Mouse (Mus musculus): ENCODE results near the gene Nav2.

Nav2 gene

GRCm38 (mm10) chr7:49288186-49288585 is 379.7 kb downstream of the Nav2 start:
- no peak for TF ChIP-seq CTCF (conservative IDR thresholded peaks at IDR 0.05; ENCODE audit: low read length)
- TF ChIP-seq POU5F1 (IDR thresholded peaks at IDR 0.05; ENCODE audit: borderline replicate concordance, low read length), result no peak
- TF ChIP-seq NANOG (IDR thresholded peaks at IDR 0.05; ENCODE audit: borderline replicate concordance, low read length), result no peak
- Histone ChIP-seq H3K36me3 (ENCODE audit: insufficient read depth, low read length) (no peaks in the 10 kb centered on the region), H3K9me3 (ENCODE audit: low read length) (peaks cover 8% of the 10 kb centered on the region), H3K4me1 (replicated peaks; ENCODE audit: low read depth, low read length) (peaks cover 24% of the 10 kb centered on the region), H3K27me3 (ENCODE audit: insufficient read depth, low read length) (no peaks in the 10 kb centered on the region), H3K4me3 (replicated peaks; ENCODE audit: low read length) (no peak overlapping the region)

GRCm38 (mm10) chr7:49290308-49290707 is 381.8 kb downstream of the Nav2 start:
- TF ChIP-seq POU5F1 (IDR thresholded peaks at IDR 0.05; ENCODE audit: borderline replicate concordance, low read length), result no peak
- TF ChIP-seq NANOG (IDR thresholded peaks at IDR 0.05; ENCODE audit: borderline replicate concordance, low read length), result no peak
- TF ChIP-seq CTCF (conservative IDR thresholded peaks at IDR 0.05; ENCODE audit: low read length), result no peak
- Histone ChIP-seq H3K27me3 (ENCODE audit: insufficient read depth, low read length) (no peaks in the 10 kb centered on the region; the same call in 1 of the 2 replicates), H3K4me1 (replicated peaks; ENCODE audit: low read depth, low read length) (peaks cover 20% of the 10 kb centered on the region), H3K36me3 (ENCODE audit: insufficient read depth, low read length) (no peaks in the 10 kb centered on the region), H3K9me3 (ENCODE audit: low read length) (peaks cover 8% of the 10 kb centered on the region), H3K4me3 (replicated peaks; ENCODE audit: low read length) (no peak overlapping the region)

DNA sequence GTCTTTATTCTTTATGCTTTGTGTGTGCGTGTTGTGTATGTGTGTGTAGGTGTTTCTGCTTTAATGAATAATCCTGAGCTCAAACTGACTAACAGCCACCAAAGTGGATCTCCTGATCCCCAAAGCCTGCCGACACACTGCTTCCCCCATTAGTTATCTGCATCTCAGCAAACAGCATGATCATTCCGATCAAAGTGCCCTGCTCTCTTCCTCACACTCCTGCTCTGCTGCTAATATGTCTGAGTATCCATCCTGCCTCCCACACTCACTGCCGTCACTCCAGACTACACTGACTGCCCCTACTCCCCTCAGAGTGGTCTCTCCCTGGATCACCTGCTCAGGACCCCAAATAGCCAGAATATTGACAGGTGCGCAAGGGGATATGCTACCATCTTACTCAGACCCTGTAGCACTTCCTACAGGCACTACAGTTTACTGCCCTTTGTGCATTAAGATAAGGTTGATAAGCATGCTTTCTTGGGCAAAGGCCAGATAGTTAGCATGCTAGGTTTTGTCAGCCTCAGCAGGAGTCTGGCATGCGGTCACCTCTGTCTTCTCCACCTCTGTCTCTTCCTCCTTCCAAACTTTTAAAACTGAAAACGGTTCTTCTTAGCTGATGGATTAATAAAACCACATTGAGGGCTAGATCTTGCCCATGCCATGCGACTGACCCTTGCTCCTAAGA is 382.8 kb downstream of the Nav2 start:
- Histone ChIP-seq H3K9me3 (ENCODE audit: low read length) (peaks cover 8% of the 10 kb centered on the region), H3K27me3 (ENCODE audit: insufficient read depth, low read length) (peaks cover 4% of the 10 kb centered on the region; the same call in 1 of the 2 replicates), H3K4me1 (replicated peaks; ENCODE audit: low read depth, low read length) (peaks cover 20% of the 10 kb centered on the region), H3K36me3 (ENCODE audit: insufficient read depth, low read length) (no peaks in the 10 kb centered on the region), H3K4me3 (replicated peaks; ENCODE audit: low read length) (no peak overlapping the region)
- TF ChIP-seq CTCF (conservative IDR thresholded peaks at IDR 0.05; ENCODE audit: low read length) (no peak), POU5F1 (IDR thresholded peaks at IDR 0.05; ENCODE audit: borderline replicate concordance, low read length) (no peak), NANOG (IDR thresholded peaks at IDR 0.05; ENCODE audit: borderline replicate concordance, low read length) (no peak)

- Histone ChIP-seq H3K4me3 (replicated peaks; ENCODE audit: low read length) (no peak overlapping the region), H3K9me3 (ENCODE audit: low read length) (peaks cover 5% of the 10 kb centered on the region), H3K27me3 (ENCODE audit: insufficient read depth, low read length) (peaks cover 20% of the 10 kb centered on the region), H3K36me3 (ENCODE audit: insufficient read depth, low read length) (no peaks in the 10 kb centered on the region), H3K4me1 (replicated peaks; ENCODE audit: low read depth, low read length) (peaks cover 10% of the 10 kb centered on the region)
- no peak for TF ChIP-seq CTCF (conservative IDR thresholded peaks at IDR 0.05; ENCODE audit: low read length)
Observed at GRCm38 (mm10) chr7:49297148-49297547, 388.6 kb downstream of the Nav2 start.

DNA sequence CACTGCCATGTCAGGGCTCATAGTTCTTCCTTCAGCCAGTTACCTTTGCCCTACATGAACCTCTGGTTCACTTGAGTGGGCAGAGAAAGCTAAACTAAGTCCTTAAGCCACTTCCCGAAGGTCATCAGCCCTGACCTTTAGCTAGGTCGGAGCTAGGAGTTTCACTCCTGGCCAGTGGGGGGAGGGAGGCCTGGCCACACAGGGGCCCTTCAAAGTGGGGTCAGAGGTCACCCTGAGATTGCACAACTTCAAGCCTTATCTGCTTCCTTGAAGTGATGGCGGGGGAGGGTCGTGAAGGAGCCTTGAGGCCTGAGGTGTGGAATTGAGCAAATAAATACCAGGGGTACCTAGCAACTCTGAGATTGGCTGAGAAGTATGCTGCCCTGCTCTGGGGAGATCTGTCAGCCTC is 389.9 kb downstream of the Nav2 start:
- no peaks in the 10 kb centered on the region for H3K36me3 ChIP-seq (ENCODE audit: insufficient read depth, low read length)
- TF ChIP-seq CTCF (conservative IDR thresholded peaks at IDR 0.05; ENCODE audit: low read length), result no peak
- no peak for TF ChIP-seq POU5F1 (IDR thresholded peaks at IDR 0.05; ENCODE audit: borderline replicate concordance, low read length)
- TF ChIP-seq NANOG (IDR thresholded peaks at IDR 0.05; ENCODE audit: borderline replicate concordance, low read length), result no peak
- H3K4me1 ChIP-seq (replicated peaks; ENCODE audit: low read depth, low read length), result peaks cover 11% of the 10 kb centered on the region
- H3K27me3 ChIP-seq (ENCODE audit: insufficient read depth, low read length), result peaks cover 31% of the 10 kb centered on the region
- no peak overlapping the region for H3K4me3 ChIP-seq (replicated peaks; ENCODE audit: low read length)
- no peaks in the 10 kb centered on the region for H3K9me3 ChIP-seq (ENCODE audit: low read length)

- TF ChIP-seq POU5F1 (IDR thresholded peaks at IDR 0.05; ENCODE audit: borderline replicate concordance, low read length) (no peak), CTCF (conservative IDR thresholded peaks at IDR 0.05; ENCODE audit: low read length) (no peak), NANOG (IDR thresholded peaks at IDR 0.05; ENCODE audit: borderline replicate concordance, low read length) (no peak)
Observed at GRCm38 (mm10) chr7:49301487-49301886, 393.0 kb downstream of the Nav2 start.

DNA sequence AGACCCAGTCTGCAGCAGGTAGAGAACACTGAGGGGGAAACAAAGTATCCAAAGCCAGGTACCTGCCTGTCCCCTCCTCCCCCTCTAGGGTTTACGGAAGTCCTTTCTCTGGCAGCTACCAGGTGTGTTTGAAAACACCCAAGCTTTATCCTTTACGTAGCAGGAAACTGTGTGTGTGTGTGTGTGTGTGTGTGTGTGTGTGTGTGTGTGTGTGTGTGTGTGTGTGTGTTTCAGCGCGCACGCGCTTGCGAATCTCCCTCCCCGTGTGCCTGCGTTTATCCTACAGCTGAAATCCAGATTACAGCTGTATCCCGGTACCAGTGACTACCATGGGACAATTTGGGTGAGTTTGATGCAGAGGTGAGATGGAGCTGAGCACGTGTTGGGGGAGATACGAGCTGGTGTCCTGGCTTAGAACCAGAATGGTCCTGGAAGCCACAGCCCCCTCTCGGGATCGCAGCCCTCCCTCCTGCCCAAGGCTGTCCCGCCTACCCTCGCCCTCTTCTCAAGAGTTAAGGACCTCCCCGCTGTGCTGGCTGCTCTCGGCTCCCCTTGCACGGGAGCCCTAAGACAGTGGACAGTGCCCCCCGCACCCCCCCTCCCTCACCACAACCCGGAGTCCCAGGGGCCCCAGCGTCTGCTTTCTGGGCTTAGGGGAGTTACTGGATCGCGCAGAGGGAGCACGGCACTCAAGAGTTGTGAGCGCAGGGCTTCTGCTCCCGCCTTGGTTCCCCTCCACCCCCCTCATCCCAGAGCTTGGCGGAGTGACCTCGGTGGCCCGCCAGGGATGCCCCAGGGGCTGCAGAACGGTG is 395.3 kb downstream of the Nav2 start:
- H3K4me1 ChIP-seq (replicated peaks; ENCODE audit: low read depth, low read length), result peaks cover 20% of the 10 kb centered on the region; the same call in 1 of the 2 replicates
- H3K27me3 ChIP-seq (ENCODE audit: insufficient read depth, low read length), result peaks cover 50% of the 10 kb centered on the region
- 0 out of 2 replicates have a peak, but pooled peaks cover 3% of the 10 kb centered on the region for H3K9me3 ChIP-seq (ENCODE audit: low read length)
- TF ChIP-seq NANOG (IDR thresholded peaks at IDR 0.05; ENCODE audit: borderline replicate concordance, low read length) (no peak), CTCF (conservative IDR thresholded peaks at IDR 0.05; ENCODE audit: low read length) (no peak), POU5F1 (IDR thresholded peaks at IDR 0.05; ENCODE audit: borderline replicate concordance, low read length) (no peak)
- peak overlapping the region; percentile 76 for H3K4me3 ChIP-seq (replicated peaks; ENCODE audit: low read length)
- H3K36me3 ChIP-seq (ENCODE audit: insufficient read depth, low read length), result no peaks in the 10 kb centered on the region

More at GRCm38 (mm10) chr7:49301487-49301886, 393.0 kb downstream of the Nav2 start:
- Histone ChIP-seq H3K9me3 (ENCODE audit: low read length) (no peaks in the 10 kb centered on the region), H3K36me3 (ENCODE audit: insufficient read depth, low read length) (no peaks in the 10 kb centered on the region), H3K4me1 (replicated peaks; ENCODE audit: low read depth, low read length) (peaks cover 19% of the 10 kb centered on the region), H3K27me3 (ENCODE audit: insufficient read depth, low read length) (peaks cover 50% of the 10 kb centered on the region), H3K4me3 (replicated peaks; ENCODE audit: low read length) (no peak overlapping the region)

DNA sequence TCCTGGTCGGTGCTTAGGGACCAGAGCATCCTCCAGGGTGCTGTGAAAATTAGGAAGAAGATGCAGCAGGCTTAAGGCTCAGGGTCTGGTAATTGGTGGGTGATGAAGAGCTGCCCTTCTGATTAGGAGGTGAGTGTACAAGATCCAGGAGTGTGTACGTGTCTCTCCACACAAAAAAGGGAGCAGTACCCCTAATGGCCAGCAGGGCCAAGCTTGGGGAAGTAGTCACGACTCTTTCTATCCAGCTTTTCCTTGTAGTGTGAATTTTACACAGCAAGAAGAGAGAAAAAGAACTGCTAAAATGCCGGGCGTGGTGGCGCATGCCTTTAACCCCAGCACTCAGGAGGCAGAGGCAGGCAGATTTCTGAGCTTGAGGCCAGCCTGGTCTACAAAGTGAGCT is 399.2 kb downstream of the Nav2 start:
- TF ChIP-seq POU5F1 (IDR thresholded peaks at IDR 0.05; ENCODE audit: borderline replicate concordance, low read length), result no peak
- TF ChIP-seq CTCF (conservative IDR thresholded peaks at IDR 0.05; ENCODE audit: low read length), result peak; percentile 46
- no peak overlapping the region for H3K4me3 ChIP-seq (replicated peaks; ENCODE audit: low read length)
- no peaks in the 10 kb centered on the region for H3K36me3 ChIP-seq (ENCODE audit: insufficient read depth, low read length)
- H3K9me3 ChIP-seq (ENCODE audit: low read length), result 0 out of 2 replicates have a peak, but pooled peaks cover 5% of the 10 kb centered on the region
- peaks cover 20% of the 10 kb centered on the region; the same call in 1 of the 2 replicates for H3K4me1 ChIP-seq (replicated peaks; ENCODE audit: low read depth, low read length)
- peaks cover 29% of the 10 kb centered on the region for H3K27me3 ChIP-seq (ENCODE audit: insufficient read depth, low read length)

All from E14TG2a.4 (cell line).